Mouse (Mus musculus) mouse embryonic stem cell (cell line): ENCODE measurements around the gene Bex1.

Source experiments
- in situ Hi-C, 2 experiments: fragments of 300-500 bp; cut with MboI; formaldehyde crosslinking; loops; 1 replicate in 1 of 2; 3 replicates in 1 of 2; pipeline ENCODE4 v1.14.3; 2019 to 2020; ENCODE audit warnings: low sequenced_read_pairs in 2 of 2, low pct_unique_long_range_greater_than_20kb in 1 of 2, mixed read lengths in 1 of 2; ENCODE audit not compliant: unreplicated experiment in 1 of 2

Gene Bex1

GRCm38 (mm10) chrX:136180897-136181553, 34.3 kb downstream of the Bex1 start:
- in situ Hi-C loops = no loop called here

- in situ Hi-C loops = no loop called here
Measured at GRCm38 (mm10) chrX:136172786-136173185, 42.5 kb downstream of the Bex1 start.

GRCm38 (mm10) chrX:136172118-136172551, 43.2 kb downstream of the Bex1 start, which contains the start of gene Tceal8:
Gene Tceal8 (minus strand): TSS chrX:136172342.
- in situ Hi-C loops = no loop called here

DNA sequence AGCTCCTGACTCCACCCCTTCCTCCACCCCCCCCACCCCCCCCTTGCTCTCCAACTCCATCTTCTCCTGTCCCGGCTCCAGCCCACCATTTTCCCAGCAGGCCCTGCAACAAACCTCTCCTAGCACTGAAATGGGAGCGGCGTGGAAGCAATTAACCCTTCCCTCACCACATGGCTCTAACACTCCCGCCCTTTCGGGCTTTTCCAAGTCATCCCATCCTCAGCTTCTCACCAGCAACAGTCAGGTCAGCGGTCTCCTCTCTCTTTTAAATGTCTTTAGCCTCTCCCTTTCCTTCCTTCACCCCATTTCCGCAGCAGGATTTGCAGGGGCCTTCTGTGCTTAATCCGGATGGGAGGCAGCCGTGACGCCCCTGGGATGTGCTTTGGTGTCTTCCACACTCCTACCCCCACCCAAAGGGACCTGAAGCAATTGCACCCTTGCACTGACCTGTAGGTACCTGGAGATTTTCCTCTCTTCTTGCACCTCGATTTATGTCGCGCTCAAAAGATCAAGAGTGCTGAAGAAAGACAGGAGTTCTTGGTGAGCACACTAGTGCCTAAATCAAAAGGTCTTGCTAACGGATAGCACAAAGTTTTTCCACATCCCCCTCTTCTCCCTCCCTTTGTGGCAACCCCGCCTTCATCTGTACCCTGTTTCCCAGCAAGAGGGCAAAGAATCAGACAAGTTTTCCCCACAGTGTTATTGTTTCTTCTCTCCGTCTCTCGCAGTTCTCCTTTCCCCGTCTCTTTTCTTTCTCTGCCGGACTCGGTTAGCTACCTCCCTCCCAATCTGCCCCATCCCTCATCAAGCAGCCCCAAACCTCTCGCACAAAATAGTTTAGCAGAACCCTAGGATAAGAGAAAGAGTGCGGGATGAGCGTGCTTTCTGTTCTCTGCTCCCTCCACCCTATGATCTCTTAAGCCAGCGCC, 43.9 kb downstream of the Bex1 start:
- in situ Hi-C loops = no loop called here

- in situ Hi-C loops = no loop called here
Measured at GRCm38 (mm10) chrX:136170625-136171024, 44.7 kb downstream of the Bex1 start.
